Mouse (Mus musculus) liver, embryonic 15.5 days (tissue): ENCODE results near the gene Olfr1497. TPM values are rescaled to one million over a fixed set of nuclear protein-coding genes. Genes with fewer than 3 reads are reported as not detected.
"Not testable (repeated sequence)": the region's sequence is repeated elsewhere in the genome, so short reads cannot be mapped to it uniquely, and the experiment has no call there.

Experiments used
- ATAC-seq: fragments of 200-750 bp; cut with Nextera tagmentation; 2 replicates; pipeline ENCODE4 v1.8.0; 2017; ENCODE audit warnings: moderate number of reproducible peaks, mild to moderate bottlenecking, moderate library complexity; ENCODE audit not compliant: insufficient read depth
- H3K27ac ChIP-seq: fragments of 300-500 bp; sonication (generic); replicated peaks from 2 replicates; pipeline ENCODE4 v1.5.1; 2015; ENCODE audit warnings: mild to moderate bottlenecking, inconsistent platforms
- H3K27me3 ChIP-seq: fragments of 300-500 bp; sonication (generic); 2 replicates; pipeline ENCODE4 v1.6.1; 2015; ENCODE audit warnings: mild to moderate bottlenecking, inconsistent platforms
- H3K36me3 ChIP-seq: fragments of 300-500 bp; sonication (generic); replicated peaks from 2 replicates; pipeline ENCODE4 v1.6.1; 2015; ENCODE audit warnings: moderate library complexity, mild to moderate bottlenecking, inconsistent platforms
- H3K4me1 ChIP-seq: fragments of 300-500 bp; sonication (generic); replicated peaks from 2 replicates; pipeline ENCODE4 v1.6.1; 2015; ENCODE audit warnings: inconsistent platforms
- H3K4me2 ChIP-seq: fragments of 300-500 bp; sonication (generic); 2 replicates; pipeline ENCODE4 v1.6.1; 2015; ENCODE audit warnings: moderate library complexity, mild to moderate bottlenecking, inconsistent platforms
- H3K4me3 ChIP-seq: fragments of 300-500 bp; sonication (generic); replicated peaks from 2 replicates; pipeline ENCODE4 v1.5.1; 2015; ENCODE audit warnings: mild to moderate bottlenecking, inconsistent platforms
- H3K9ac ChIP-seq: fragments of 300-500 bp; sonication (generic); 2 replicates; pipeline ENCODE4 v1.6.1; 2015; ENCODE audit warnings: moderate library complexity, mild to moderate bottlenecking, inconsistent platforms
- H3K9me3 ChIP-seq: fragments of 300-500 bp; sonication (generic); replicated peaks from 2 replicates; pipeline ENCODE4 v1.6.1; 2016; ENCODE audit warnings: inconsistent platforms
- whole genome bisulfite sequencing: fragments of 180-500 bp; shearing (Covaris S2); methylation state at CpG from one replicate; pipeline ENCODE4 v1.1.7; 2015; ENCODE audit warnings: mixed read lengths; ENCODE audit not compliant: insufficient replicate concordance; 5-methylcytosine and 5-hydroxymethylcytosine counted together
- polyA plus RNA-seq: library from polyadenylated mRNA; unstranded; fragments of >200 nt; fragmentation: Nextera tagmentation; extraction: Ambion mirVana; gene quantifications from 2 replicates; pipeline ENCODE4 v1.2.1, GENCODE M21; 2015

Olfr1497 gene
- polyA plus RNA-seq = not detected in 2 replicates

GRCm38 (mm10) chr19:13798102-13798501, at the start of gene Olfr1497:
Gene Olfr1497, minus strand, starts transcription at chr19:13798202.
- no peak for ATAC-seq
- Histone ChIP-seq H3K9ac (no peak within 1 kb of the TSS), H3K4me2 (no peak within 1 kb of the TSS), H3K27me3 (no peaks in the 10 kb centered on the region), H3K36me3 (no peaks in the 10 kb centered on the region), H3K27ac (no peak within 1 kb of the TSS), H3K4me3 (no peak within 1 kb of the TSS), H3K4me1 (no peaks in the 10 kb centered on the region), H3K9me3 (no peaks in the 10 kb centered on the region)

DNA sequence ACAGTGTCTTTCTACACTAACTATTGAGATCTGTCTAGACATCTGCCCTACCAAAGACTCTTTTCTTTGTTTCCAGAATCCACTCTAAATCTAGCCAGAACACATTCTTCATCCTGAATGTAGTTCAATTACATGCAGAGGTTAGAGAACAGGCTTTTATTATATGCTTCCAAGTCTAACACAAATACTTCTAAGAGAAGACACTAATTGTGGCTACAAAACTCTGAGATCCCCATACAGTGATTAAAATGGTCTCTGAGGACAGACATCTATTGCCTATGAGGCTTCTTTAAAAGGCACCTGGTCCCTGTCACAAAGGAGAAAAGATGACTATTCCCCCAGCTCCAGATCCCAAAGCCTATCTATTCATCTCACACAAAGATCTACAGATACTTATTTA, 32.4 kb upstream of the Olfr1497 start, which contains the start of gene Olfr1500:
Olfr1500 (minus strand) TSS at position 101 of the 400 bp plus-strand sequence.
- Histone ChIP-seq H3K9ac (no peak within 1 kb of the TSS), H3K27me3 (no peaks in the 10 kb centered on the region), H3K36me3 (no peaks in the 10 kb centered on the region), H3K4me3 (no peak within 1 kb of the TSS), H3K4me1 (no peaks in the 10 kb centered on the region), H3K9me3 (no peaks in the 10 kb centered on the region), H3K27ac (no peak within 1 kb of the TSS), H3K4me2 (no peak within 1 kb of the TSS)
- ATAC-seq = no peak

- Histone ChIP-seq H3K27me3 (no peaks in the 10 kb centered on the region), H3K4me1 (no peaks in the 10 kb centered on the region), H3K9ac (no peak overlapping the region), H3K4me2 (no peak overlapping the region), H3K4me3 (no peak overlapping the region), H3K9me3 (no peaks in the 10 kb centered on the region), H3K36me3 (no peaks in the 10 kb centered on the region), H3K27ac (no peak overlapping the region)
- WGBS = 61% methylated on average over 3 of the region's 3 CpGs
- no peak for ATAC-seq
Measured at GRCm38 (mm10) chr19:13828447-13828846, 30.4 kb upstream of the Olfr1497 start.

DNA sequence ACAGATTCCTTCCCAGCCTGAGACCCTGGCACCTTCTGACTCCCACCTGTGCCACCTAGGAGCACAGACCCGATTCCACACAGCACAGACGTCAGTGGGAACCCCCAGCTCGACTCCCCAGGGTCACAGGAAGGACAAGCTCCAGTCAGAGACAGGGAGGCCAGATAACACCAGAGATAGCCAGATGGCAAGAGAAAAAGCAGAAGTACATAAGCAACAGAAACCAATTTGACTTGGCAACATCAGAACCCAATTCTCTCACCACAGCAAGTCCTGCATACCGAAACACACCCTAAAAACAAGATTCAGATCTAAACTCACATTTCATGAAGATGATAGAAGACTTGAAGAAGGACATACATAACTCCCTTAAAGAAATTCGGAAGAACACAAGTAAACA, 22.8 kb upstream of the Olfr1497 start:
- no peaks in the 10 kb centered on the region for H3K4me1 ChIP-seq
- no peaks in the 10 kb centered on the region for H3K27me3 ChIP-seq
- H3K27ac ChIP-seq = no peak overlapping the region
- no peak overlapping the region for H3K9ac ChIP-seq
- 17% methylated on average over 5 of the region's 5 CpGs for WGBS
- no peak overlapping the region for H3K4me3 ChIP-seq
- no peaks in the 10 kb centered on the region for H3K9me3 ChIP-seq
- no peak overlapping the region for H3K4me2 ChIP-seq
- no peak for ATAC-seq
- no peaks in the 10 kb centered on the region for H3K36me3 ChIP-seq

DNA sequence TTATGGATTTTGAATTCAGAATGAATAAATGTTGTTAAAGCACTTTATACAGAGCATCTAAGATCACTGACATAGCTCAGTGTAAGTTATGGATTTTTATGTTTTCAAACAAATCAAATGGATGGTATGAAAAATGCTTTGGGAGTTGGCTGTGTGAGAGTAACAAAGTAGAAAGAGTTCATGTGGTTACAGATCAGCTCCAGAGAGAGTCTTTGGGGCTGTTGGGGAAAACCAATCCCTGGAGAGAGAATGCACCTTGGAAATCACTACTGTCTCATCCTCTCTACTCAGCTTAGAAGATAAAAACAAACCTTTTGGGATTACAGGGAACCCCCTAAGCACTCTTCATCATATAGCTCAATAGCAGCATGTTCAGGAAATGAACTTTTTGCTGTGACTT, 21.3 kb upstream of the Olfr1497 start, which contains the start of gene Olfr1499:
Olfr1499 (minus strand) TSS at position 101 of the 400 bp plus-strand sequence.
- no peak within 1 kb of the TSS for H3K4me3 ChIP-seq
- no peak within 1 kb of the TSS for H3K4me2 ChIP-seq
- H3K27ac ChIP-seq = no peak within 1 kb of the TSS
- no peaks in the 10 kb centered on the region for H3K4me1 ChIP-seq
- H3K9ac ChIP-seq = no peak within 1 kb of the TSS
- ATAC-seq = no peak
- H3K27me3 ChIP-seq = no peaks in the 10 kb centered on the region
- no peaks in the 10 kb centered on the region for H3K9me3 ChIP-seq
- no peaks in the 10 kb centered on the region for H3K36me3 ChIP-seq

DNA sequence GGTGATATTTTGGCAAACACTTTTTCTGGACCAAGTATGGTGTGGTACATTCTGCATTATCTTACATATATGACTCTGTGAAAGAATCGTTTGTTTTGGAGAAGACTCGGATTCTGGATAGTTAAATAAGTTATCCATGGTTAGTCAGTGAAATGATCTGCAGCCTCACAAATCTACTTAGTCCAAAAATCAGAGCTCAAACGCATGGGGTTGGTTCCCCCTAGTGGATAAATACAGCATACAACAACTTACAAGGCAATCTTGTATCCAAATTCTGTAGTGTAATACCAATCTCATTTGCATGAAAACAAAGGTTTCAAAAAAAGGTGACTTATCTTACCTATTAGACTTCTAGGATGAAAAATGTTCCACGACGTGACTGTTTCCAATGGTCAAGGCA, 20.8 kb upstream of the Olfr1497 start:
- 25% methylated on average over 5 of the region's 5 CpGs for WGBS
- Histone ChIP-seq H3K4me1 (no peaks in the 10 kb centered on the region), H3K4me3 (no peak overlapping the region), H3K27me3 (no peaks in the 10 kb centered on the region), H3K4me2 (no peak overlapping the region), H3K27ac (no peak overlapping the region), H3K36me3 (no peaks in the 10 kb centered on the region), H3K9ac (no peak overlapping the region), H3K9me3 (no peaks in the 10 kb centered on the region)
- no peak for ATAC-seq

- no peak overlapping the region for H3K4me2 ChIP-seq
- H3K27ac ChIP-seq = no peak overlapping the region
- no peak overlapping the region for H3K9ac ChIP-seq
- no peak overlapping the region for H3K4me3 ChIP-seq
- H3K9me3 ChIP-seq = no peaks in the 10 kb centered on the region
- no peak for ATAC-seq
- no peaks in the 10 kb centered on the region for H3K4me1 ChIP-seq
- no peaks in the 10 kb centered on the region for H3K36me3 ChIP-seq
- WGBS = 51% methylated on average over 2 of the region's 2 CpGs
- H3K27me3 ChIP-seq = no peaks in the 10 kb centered on the region
Measured at GRCm38 (mm10) chr19:13812823-13813222, 14.8 kb upstream of the Olfr1497 start.

- not testable (repeated sequence) for H3K4me3 ChIP-seq, H3K4me2 ChIP-seq, ATAC-seq, H3K27me3 ChIP-seq, H3K9ac ChIP-seq, H3K36me3 ChIP-seq, H3K4me1 ChIP-seq, H3K27ac ChIP-seq, H3K9me3 ChIP-seq
- WGBS = 36% methylated on average over 1 of the region's 1 CpGs
Measured at GRCm38 (mm10) chr19:13805486-13805885, 7.5 kb upstream of the Olfr1497 start.

- Histone ChIP-seq H3K9ac (no peak within 1 kb of the TSS), H3K4me1 (no peaks in the 10 kb centered on the region), H3K4me3 (no peak within 1 kb of the TSS), H3K4me2 (no peak within 1 kb of the TSS), H3K36me3 (no peaks in the 10 kb centered on the region), H3K27ac (no peak within 1 kb of the TSS), H3K9me3 (no peaks in the 10 kb centered on the region), H3K27me3 (no peaks in the 10 kb centered on the region)
- ATAC-seq = no peak
- WGBS = 60% methylated on average over 1 of the region's 1 CpGs
Measured at GRCm38 (mm10) chr19:13777578-13777977, 20.4 kb downstream of the Olfr1497 start, which contains the start of gene Olfr1496. Gene Olfr1496, plus strand, starts transcription at chr19:13777878.

DNA sequence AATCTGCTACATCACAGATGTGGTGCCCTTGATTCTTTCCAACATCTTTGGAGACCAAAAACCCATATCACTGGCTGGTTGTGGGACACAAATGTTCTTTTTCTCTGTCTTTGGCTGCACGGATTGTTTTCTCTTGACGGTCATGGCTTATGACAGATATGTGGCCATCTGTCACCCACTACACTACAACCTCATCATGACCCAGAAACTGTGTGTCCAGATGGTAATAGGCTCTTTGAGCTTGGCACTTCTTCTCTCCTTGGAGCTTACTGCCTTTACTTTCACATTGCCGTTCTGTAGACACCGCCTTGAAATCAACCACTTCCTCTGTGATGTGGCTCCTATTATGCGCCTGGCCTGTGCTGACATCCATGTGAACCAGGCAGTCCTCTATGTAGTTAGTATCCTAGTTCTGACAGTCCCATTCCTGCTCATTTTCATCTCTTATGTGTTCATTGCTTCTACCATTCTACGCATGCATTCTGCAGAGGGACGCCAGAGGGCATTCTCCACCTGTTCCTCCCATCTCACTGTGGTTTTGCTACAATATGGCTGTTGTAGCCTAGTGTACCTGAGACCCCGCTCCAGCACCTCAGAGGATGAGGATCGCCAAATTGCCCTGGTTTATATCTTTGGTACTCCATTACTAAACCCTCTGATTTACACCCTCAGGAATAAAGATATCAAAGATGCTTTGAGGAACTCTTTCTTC, 29.3 kb downstream of the Olfr1497 start:
- 70% methylated on average over 9 of the region's 9 CpGs for WGBS
- no peak overlapping the region for H3K9ac ChIP-seq
- no peak overlapping the region for H3K4me3 ChIP-seq
- no peak for ATAC-seq
- no peaks in the 10 kb centered on the region for H3K36me3 ChIP-seq
- no peak overlapping the region for H3K27ac ChIP-seq
- no peaks in the 10 kb centered on the region for H3K9me3 ChIP-seq
- no peaks in the 10 kb centered on the region for H3K4me1 ChIP-seq
- H3K27me3 ChIP-seq = no peaks in the 10 kb centered on the region
- H3K4me2 ChIP-seq = no peak overlapping the region

DNA sequence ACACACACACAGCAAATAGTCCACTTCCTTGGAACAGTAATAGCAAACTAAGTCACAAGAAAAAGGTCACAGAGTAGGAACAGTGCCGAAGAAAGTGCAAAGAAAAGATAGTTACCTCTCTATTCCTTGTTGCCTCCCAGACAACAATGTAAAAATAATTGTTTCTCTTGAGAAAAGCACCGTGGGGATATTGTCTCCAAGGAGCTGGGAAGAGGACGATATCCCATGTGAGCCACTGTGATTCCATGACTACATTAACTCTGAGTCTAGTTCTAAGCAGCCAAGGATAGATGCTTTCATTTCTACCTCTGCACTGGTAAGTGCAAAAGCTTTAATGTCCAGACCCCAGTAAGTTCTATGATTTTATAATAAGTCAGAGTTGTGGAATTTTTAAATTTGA, 33.7 kb downstream of the Olfr1497 start, which contains the start of gene Olfr1495:
Olfr1495 (plus strand) TSS at position 301 of the 400 bp plus-strand sequence.
- Histone ChIP-seq H3K4me2 (no peak within 1 kb of the TSS), H3K4me3 (no peak within 1 kb of the TSS), H3K27me3 (no peaks in the 10 kb centered on the region), H3K27ac (no peak within 1 kb of the TSS), H3K4me1 (no peaks in the 10 kb centered on the region), H3K9ac (no peak within 1 kb of the TSS), H3K36me3 (no peaks in the 10 kb centered on the region), H3K9me3 (no peaks in the 10 kb centered on the region)
- no peak for ATAC-seq
- 51% methylated on average over 3 of the region's 3 CpGs for WGBS

DNA sequence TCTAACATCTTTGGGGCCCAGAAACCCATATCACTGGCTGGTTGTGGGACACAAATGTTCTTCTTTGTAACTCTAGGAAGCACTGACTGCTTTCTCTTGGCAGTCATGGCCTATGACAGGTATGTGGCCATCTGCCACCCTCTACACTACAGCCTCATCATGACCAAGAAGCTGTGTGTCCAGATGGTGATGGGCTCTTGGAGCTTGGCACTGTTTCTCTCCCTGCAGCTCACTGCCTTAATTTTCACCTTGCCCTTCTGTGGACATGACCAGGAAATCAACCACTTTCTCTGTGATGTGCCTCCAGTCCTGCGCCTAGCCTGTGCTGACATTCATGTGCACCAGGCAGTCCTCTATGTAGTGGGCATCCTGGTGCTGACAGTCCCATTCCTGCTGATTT, 48.6 kb downstream of the Olfr1497 start:
- no peak for ATAC-seq
- no peaks in the 10 kb centered on the region for H3K27me3 ChIP-seq
- no peak overlapping the region for H3K9ac ChIP-seq
- H3K36me3 ChIP-seq = no peaks in the 10 kb centered on the region
- no peaks in the 10 kb centered on the region for H3K4me1 ChIP-seq
- no peak overlapping the region for H3K4me2 ChIP-seq
- 0 out of 2 replicates have a peak, but pooled peaks cover 3% of the 10 kb centered on the region for H3K9me3 ChIP-seq
- no peak overlapping the region for H3K4me3 ChIP-seq
- WGBS = 68% methylated on average over 1 of the region's 1 CpGs
- H3K27ac ChIP-seq = no peak overlapping the region
